In the genomic region with DNA sequence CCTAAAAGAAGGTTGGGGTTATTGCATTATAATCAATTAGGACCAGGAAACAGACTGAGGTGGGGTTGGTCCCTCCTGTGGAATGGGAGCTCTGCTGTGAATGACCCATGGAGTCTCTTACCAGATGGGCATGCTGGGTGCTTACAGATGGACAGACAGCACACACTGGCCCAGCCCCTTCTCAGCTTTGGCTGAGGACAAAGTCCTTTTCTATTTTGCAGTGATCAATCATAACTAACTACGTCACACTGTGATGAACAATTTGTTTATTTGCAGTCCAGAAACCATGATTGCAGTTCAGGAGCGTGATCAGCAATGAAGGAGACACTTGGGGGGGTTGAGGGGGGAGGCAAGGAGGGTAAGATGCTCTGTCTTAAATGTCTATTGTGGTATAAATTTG, we compare ENCODE assay signal across 39 mouse cellular contexts. TPM values are rescaled to one million over a fixed set of nuclear protein-coding genes. Genes with fewer than 3 reads are reported as not detected.
"Had no signal": no experiment of that assay in that cellular context is flagged by ENCODE, and none has a peak within 500 bp of the region (broad histone marks: within the 10 kb centered on the region; RNA-seq: fewer than 3 reads in every experiment).

No protein-coding gene starts in this region.

- H3K36me3 ChIP-seq: embryonic facial prominence, embryonic 10.5 days; embryonic facial prominence, embryonic 12.5 days; embryonic facial prominence, embryonic 13.5 days; embryonic facial prominence, embryonic 15.5 days; forebrain, embryonic 10.5 days; forebrain, embryonic 12.5 days; forebrain, embryonic 15.5 days had no signal

- H3K27ac ChIP-seq: embryonic facial prominence, embryonic 10.5 days; embryonic facial prominence, embryonic 12.5 days; embryonic facial prominence, embryonic 13.5 days; embryonic facial prominence, embryonic 15.5 days; forebrain, embryonic 10.5 days; forebrain, embryonic 12.5 days; forebrain, embryonic 13.5 days; forebrain, embryonic 15.5 days; gastrocnemius, adult 2 months; heart, adult 2 months had no signal

- H3K27me3 ChIP-seq: embryonic facial prominence, embryonic 15.5 days had no signal

- H3K4me3 ChIP-seq: embryonic facial prominence, embryonic 10.5 days; embryonic facial prominence, embryonic 12.5 days; embryonic facial prominence, embryonic 13.5 days; embryonic facial prominence, embryonic 15.5 days; erythroblast, embryonic 14.5 days; forebrain, embryonic 10.5 days; forebrain, embryonic 12.5 days; forebrain, embryonic 13.5 days; forebrain, embryonic 15.5 days; gastrocnemius, adult 2 months; heart, adult 2 months had no signal

- H3K9ac ChIP-seq: embryonic facial prominence, embryonic 12.5 days; embryonic facial prominence, embryonic 13.5 days; embryonic facial prominence, embryonic 15.5 days; forebrain, embryonic 12.5 days; forebrain, embryonic 13.5 days; forebrain, embryonic 15.5 days; forebrain, postnatal 0 days had no signal

- H3K4me1 ChIP-seq: embryonic facial prominence, embryonic 10.5 days; embryonic facial prominence, embryonic 12.5 days; embryonic facial prominence, embryonic 13.5 days; embryonic facial prominence, embryonic 15.5 days had no signal

- H3K9me3 ChIP-seq: embryonic facial prominence, embryonic 10.5 days; embryonic facial prominence, embryonic 12.5 days; embryonic facial prominence, embryonic 13.5 days; embryonic facial prominence, embryonic 15.5 days; forebrain, embryonic 10.5 days; forebrain, embryonic 12.5 days; forebrain, embryonic 13.5 days; forebrain, embryonic 15.5 days had no signal

- H3K4me2 ChIP-seq: embryonic facial prominence, embryonic 12.5 days; embryonic facial prominence, embryonic 13.5 days; embryonic facial prominence, embryonic 15.5 days; forebrain, embryonic 12.5 days; forebrain, embryonic 13.5 days; forebrain, embryonic 15.5 days had no signal

- DNase-seq: cerebellum, adult 2 months; cerebellum, adult 8-10 months; cerebellum, adult 9-10 months; cerebellum, adult 9-11 months; cerebellum, postnatal 10 days; cerebellum, postnatal 14 days; cerebellum, postnatal 25 days; cerebellum, postnatal 36 days; embryo, embryonic 11 days; forebrain, postnatal 0 days; gastrocnemius, adult 2 months; gastrocnemius, postnatal 10 days; gastrocnemius, postnatal 14 days; gastrocnemius, postnatal 25 days; gastrocnemius, postnatal 36 days; heart, adult 18-20 months; heart, adult 2 months had no signal

- ATAC-seq: forebrain, embryonic 13.5 days; forebrain, embryonic 14.5 days; forebrain, embryonic 15.5 days; forebrain, embryonic 16.5 days; forebrain, postnatal 0 days had no signal

RNA-seq across cellular contexts. Expression of gene Ccdc172, which starts 43.2 kb away (rescaled TPM):
- total RNA-seq: common myeloid progenitor, adult 5-6 weeks; forebrain, postnatal 0 days; gastrocnemius, adult 18-20 months; gastrocnemius, adult 2 months; gastrocnemius, adult 8-10 months; gastrocnemius, postnatal 10 days; gastrocnemius, postnatal 14 days; gastrocnemius, postnatal 25 days; gastrocnemius, postnatal 36 days; gastrocnemius, postnatal 4 days; granulocyte monocyte progenitor cell, adult 5-6 weeks; heart, adult 18-20 months; heart, adult 2 months had no signal
- polyA plus RNA-seq: cerebellum, adult 2 months; cortical plate, adult 2 months; embryonic facial prominence, embryonic 10.5 days; embryonic facial prominence, embryonic 11.5 days; embryonic facial prominence, embryonic 12.5 days; embryonic facial prominence, embryonic 13.5 days; embryonic facial prominence, embryonic 14.5 days; embryonic facial prominence, embryonic 15.5 days; erythroblast, embryonic 14.5 days; forebrain, embryonic 10.5 days; forebrain, embryonic 11.5 days; forebrain, embryonic 12.5 days; forebrain, embryonic 13.5 days; forebrain, embryonic 14.5 days; forebrain, embryonic 15.5 days; forebrain, embryonic 16.5 days; forebrain, postnatal 0 days; frontal cortex, adult 2 months; gonadal fat pad, adult 2 months; heart, adult 2 months had no signal
